ENCODE assay signal across 22 mouse cellular contexts in genomic region chr1:184889454-184889853, GRCm38 (mm10). TPM values are rescaled to one million over a fixed set of nuclear protein-coding genes. Genes with fewer than 3 reads are reported as not detected.
DNase-seq lines count a peak whose midpoint lies in the region; ATAC-seq and TF ChIP-seq lines count a peak whose summit lies in the region.
"Had no signal": no experiment of that assay in that cellular context is flagged by ENCODE, and none has a peak within 500 bp of the region (broad histone marks: within the 10 kb centered on the region; RNA-seq: fewer than 3 reads in every experiment).

No protein-coding gene starts in this region.

- no peaks in the 10 kb centered on the region; the same call in 1 of the 2 replicates for H3K27me3 ChIP-seq in heart, embryonic 12.5 days (replicated peaks)
- no peaks in the 10 kb centered on the region for H3K27me3 ChIP-seq in stomach, postnatal 0 days (ENCODE audit: control insufficient read depth, insufficient read depth, low read length)
- H3K27me3 ChIP-seq: CH12.LX; forebrain, embryonic 15.5 days; Patski had no signal

- no peak for TF ChIP-seq EP300 in stomach, postnatal 0 days (optimal IDR thresholded peaks at IDR 0.05)

- no peak for TF ChIP-seq CTCF in stomach, postnatal 0 days (IDR thresholded peaks at IDR 0.05; ENCODE audit: low read depth)

- H3K36me3 ChIP-seq in heart, embryonic 12.5 days: no peaks in the 10 kb centered on the region
- H3K36me3 ChIP-seq in stomach, postnatal 0 days (ENCODE audit: control insufficient read depth, insufficient read depth, low read length): no peaks in the 10 kb centered on the region
- H3K36me3 ChIP-seq: embryonic facial prominence, embryonic 12.5 days; forebrain, embryonic 15.5 days; heart, embryonic 13.5 days; hindbrain, embryonic 15.5 days had no signal

- no peaks in the 10 kb centered on the region for H3K9me3 ChIP-seq in heart, embryonic 12.5 days (replicated peaks)
- no peaks in the 10 kb centered on the region for H3K9me3 ChIP-seq in stomach, postnatal 0 days (ENCODE audit: control insufficient read depth, low read length)
- H3K9me3 ChIP-seq: embryonic facial prominence, embryonic 12.5 days; forebrain, embryonic 15.5 days; heart, embryonic 13.5 days; hindbrain, embryonic 15.5 days had no signal

- no peak for ATAC-seq in heart, embryonic 12.5 days (ENCODE audit: insufficient number of reproducible peaks, low FRiP score)
- ATAC-seq in stomach, postnatal 0 days (ENCODE audit: low FRiP score, low TSS enrichment): peak; percentile 38; the same call in 1 of the 2 replicates
- ATAC-seq: activated CD4-positive, CD25-positive, alpha-beta regulatory T cell, adult 4 months; forebrain, embryonic 15.5 days; intestine, embryonic 16.5 days; Patski had no signal

- DNase-seq in adrenal gland, postnatal 14 days: peak; percentile 34
- DNase-seq in adrenal gland, postnatal 4 days (ENCODE audit: low spot score in 2 of 2): no peak
- DNase-seq in heart, adult 8-10 months (ENCODE audit: low spot score): peak; percentile 16
- DNase-seq in testis, postnatal 10 days (ENCODE audit: low spot score): peak; percentile 37
- DNase-seq in testis, postnatal 14 days (ENCODE audit: low spot score): no peak
- no peak for DNase-seq in stomach, postnatal 0 days (ENCODE audit: low spot score)
- DNase-seq in spleen, postnatal 4 days (ENCODE audit: low spot score in 2 of 2): no peak
- DNase-seq: adrenal gland, postnatal 10 days; cerebellum, adult 8-10 months; cerebellum, postnatal 14 days; gastrocnemius, postnatal 36 days; kidney, adult 2 months had no signal

- 83% methylated on average over 6 of the region's 6 CpGs for WGBS in heart, embryonic 12.5 days
- WGBS in stomach, postnatal 0 days: 85% methylated on average over 6 of the region's 6 CpGs

- no peak overlapping the region for H3K27ac ChIP-seq in heart, embryonic 12.5 days (ENCODE audit: poor library complexity, severe bottlenecking)
- no peak overlapping the region for H3K27ac ChIP-seq in stomach, postnatal 0 days (replicated peaks)
- H3K27ac ChIP-seq: embryonic facial prominence, embryonic 12.5 days; forebrain, embryonic 15.5 days; heart, embryonic 13.5 days; hindbrain, embryonic 15.5 days had no signal

- no peak overlapping the region for H3K9ac ChIP-seq in heart, embryonic 12.5 days
- no peak overlapping the region for H3K9ac ChIP-seq in stomach, postnatal 0 days (ENCODE audit: low read length)
- H3K9ac ChIP-seq: embryonic facial prominence, embryonic 12.5 days; forebrain, embryonic 15.5 days; heart, embryonic 13.5 days; hindbrain, embryonic 15.5 days had no signal

- H3K4me2 ChIP-seq in heart, embryonic 12.5 days: no peak overlapping the region
- no peak overlapping the region for H3K4me2 ChIP-seq in stomach, postnatal 0 days (replicated peaks; ENCODE audit: low read depth)
- H3K4me2 ChIP-seq: embryonic facial prominence, embryonic 12.5 days; forebrain, embryonic 15.5 days; heart, embryonic 13.5 days; hindbrain, embryonic 15.5 days had no signal

- H3K4me3 ChIP-seq in heart, embryonic 12.5 days: no peak overlapping the region
- H3K4me3 ChIP-seq in stomach, postnatal 0 days (ENCODE audit: low read depth, low read length): no peak overlapping the region
- H3K4me3 ChIP-seq: embryonic facial prominence, embryonic 12.5 days; forebrain, embryonic 15.5 days; heart, embryonic 13.5 days; hindbrain, embryonic 15.5 days had no signal

- no peaks in the 10 kb centered on the region for H3K4me1 ChIP-seq in heart, embryonic 12.5 days (replicated peaks)
- H3K4me1 ChIP-seq in stomach, postnatal 0 days (replicated peaks; ENCODE audit: control insufficient read depth, insufficient read depth): no peaks in the 10 kb centered on the region
- H3K4me1 ChIP-seq: embryonic facial prominence, embryonic 12.5 days; forebrain, embryonic 15.5 days; heart, embryonic 13.5 days; hindbrain, embryonic 15.5 days had no signal

RNA-seq across cellular contexts. Expression of gene C130074G19Rik, which starts 6.4 kb away (rescaled TPM):
- total RNA-seq in adrenal gland, postnatal 14 days (2021): 31.6 and 32.6 TPM in 2 replicates
- 10 to 100 TPM; 31.8 to 32.5 TPM for total RNA-seq in adrenal gland, postnatal 4 days (2021)
- 10 to 100 TPM; 15.4 to 19.9 (median 18.0) TPM for total RNA-seq in heart, adult 8-10 months (2022)
- polyA plus RNA-seq in heart, embryonic 12.5 days (2016; fragmentation: Nextera tagmentation; extraction: Ambion mirVana): 0.51 and 0.60 TPM in 2 replicates
- 1.9 TPM in 2 replicates for polyA plus RNA-seq in stomach, postnatal 0 days (2015; fragmentation: Nextera tagmentation; extraction: Ambion mirVana)
- total RNA-seq: CH12.LX; common myeloid progenitor, adult 5-6 weeks had no signal
- polyA plus RNA-seq: activated CD4-positive, CD25-positive, alpha-beta regulatory T cell, adult 4 months had no signal

RNA-seq across cellular contexts. Expression of gene Marc2, which starts 43.2 kb away (rescaled TPM):
- total RNA-seq in adrenal gland, postnatal 14 days (2021): 269 and 327 TPM in 2 replicates
- total RNA-seq in adrenal gland, postnatal 4 days (2021): 100 to 1,000 TPM; 259 to 308 TPM
- 100 to 1,000 TPM; 113 to 146 (median 132) TPM for total RNA-seq in heart, adult 8-10 months (2022)
- 92.5 and 95.8 TPM in 2 replicates for polyA plus RNA-seq in heart, embryonic 12.5 days (2016; fragmentation: Nextera tagmentation; extraction: Ambion mirVana)
- 197 and 217 TPM in 2 replicates for polyA plus RNA-seq in stomach, postnatal 0 days (2015; fragmentation: Nextera tagmentation; extraction: Ambion mirVana)

Comparison
In these comparisons a context has a peak if more than half of its experiments do, and no peak if none do; other contexts are left out.
1. DNase-seq: peak in adrenal gland, postnatal 14 days (single experiment), heart, adult 8-10 months (single experiment) and testis, postnatal 10 days (single experiment); none in adrenal gland, postnatal 4 days (0 of 2), testis, postnatal 14 days (single experiment), stomach, postnatal 0 days (single experiment) and spleen, postnatal 4 days (0 of 2).